Mouse (Mus musculus): ENCODE measurements at regions not wholly inside any gene's neighbourhood (a gene's known extent, or its start where the extent isn't known, plus 50 kb on each side); places are given as distances from the start of the nearest gene placed in this dataset.

GRCm38 (mm10) chr12:7724992-7725391, 252.5 kb upstream of the Apob start:
- no peak for TF ChIP-seq POLR2A (IDR thresholded peaks at IDR 0.05; ENCODE audit: insufficient read depth, low read depth, low read length)
- TF ChIP-seq CTCF (IDR thresholded peaks at IDR 0.05; ENCODE audit: insufficient read depth, low read depth, low read length), result no peak
